Mouse (Mus musculus) limb, embryonic 14.5 days (tissue): ENCODE data around the gene Dctpp1. TPM values are rescaled to one million over a fixed set of nuclear protein-coding genes. Genes with fewer than 3 reads are reported as not detected.

Experiments used
- ATAC-seq: fragments of 200-750 bp; cut with Nextera tagmentation; 2 replicates; pipeline ENCODE4 v1.8.0; 2017; ENCODE audit warnings: low read depth, moderate number of reproducible peaks, moderate TSS enrichment; ENCODE audit not compliant: low FRiP score
- DNase-seq: peaks from one replicate; pipeline ENCODE4 v3.0.0-alpha.2; 2015; ENCODE audit warnings: low spot score
- H3K27ac ChIP-seq: fragments of 300-500 bp; sonication (generic); replicated peaks from 2 replicates; pipeline ENCODE4 v1.5.1; 2014; ENCODE audit warnings: low read depth, mild to moderate bottlenecking, low read length, moderate library complexity, mixed read lengths
- H3K27me3 ChIP-seq: fragments of 300-500 bp; sonication (generic); 2 replicates; pipeline ENCODE4 v1.6.1; 2014; ENCODE audit warnings: low read length, mixed read lengths; ENCODE audit not compliant: control insufficient read depth, insufficient read depth
- H3K36me3 ChIP-seq: fragments of 300-500 bp; sonication (generic); 2 replicates; pipeline ENCODE4 v1.6.1; 2014; ENCODE audit warnings: mild to moderate bottlenecking, low read length, moderate library complexity, mixed read lengths; ENCODE audit not compliant: control insufficient read depth, insufficient read depth
- H3K4me1 ChIP-seq: fragments of 300-500 bp; sonication (generic); 2 replicates; pipeline ENCODE4 v1.6.1; 2014; ENCODE audit warnings: antibody characterized with exemption, low read length, mixed read lengths; ENCODE audit not compliant: control insufficient read depth, insufficient read depth
- H3K4me2 ChIP-seq: fragments of 300-500 bp; sonication (generic); replicated peaks from 2 replicates; pipeline ENCODE4 v1.6.1; 2014; ENCODE audit warnings: low read depth, mild to moderate bottlenecking, low read length, moderate library complexity; ENCODE audit not compliant: severe bottlenecking
- H3K4me3 ChIP-seq: fragments of 300-500 bp; sonication (generic); replicated peaks from 2 replicates; pipeline ENCODE4 v1.5.1; 2014; ENCODE audit warnings: low read length
- H3K9ac ChIP-seq: fragments of 300-500 bp; sonication (generic); 2 replicates; pipeline ENCODE4 v1.6.1; 2014; ENCODE audit warnings: mild to moderate bottlenecking, low read depth, low read length, moderate library complexity; ENCODE audit not compliant: severe bottlenecking
- H3K9me3 ChIP-seq: fragments of 300-500 bp; sonication (generic); 2 replicates; pipeline ENCODE4 v1.6.1; 2016; ENCODE audit warnings: low read length; ENCODE audit not compliant: control insufficient read depth
- POLR2A ChIP-seq: fragments of 200-500 bp; IDR thresholded peaks from 2 replicates; pipeline ENCODE4 v1.8.0; 2012; ENCODE audit warnings: inconsistent platforms, mild to moderate bottlenecking, moderate library complexity, borderline replicate concordance; ENCODE audit not compliant: insufficient read depth, insufficient read length; ENCODE audit errors: extremely low read depth
- WGBS: fragments of 180-500 bp; shearing (Covaris S2); extraction: QIAGEN DNeasy Blood & Tissue Kit; methylation state at CpG from one replicate; pipeline ENCODE4 v1.1.7; 2014; 5-methylcytosine and 5-hydroxymethylcytosine counted together
- polyA plus RNA-seq, 2 experiments: library from polyadenylated mRNA; depleted of rRNA in 1 of 2; stranded (reverse) in 1 of 2; unstranded in 1 of 2; fragments of >200 nt; fragmentation: Nextera tagmentation in 1 of 2; extraction: Ambion mirVana in 1 of 2; gene quantifications; 2 replicates each; pipeline versions ENCODE4 v1.2.1 to v1.2.3; 2012 to 2014

The Dctpp1 gene
- polyA plus RNA-seq, 2 experiments = 100 to 177 TPM

DNA sequence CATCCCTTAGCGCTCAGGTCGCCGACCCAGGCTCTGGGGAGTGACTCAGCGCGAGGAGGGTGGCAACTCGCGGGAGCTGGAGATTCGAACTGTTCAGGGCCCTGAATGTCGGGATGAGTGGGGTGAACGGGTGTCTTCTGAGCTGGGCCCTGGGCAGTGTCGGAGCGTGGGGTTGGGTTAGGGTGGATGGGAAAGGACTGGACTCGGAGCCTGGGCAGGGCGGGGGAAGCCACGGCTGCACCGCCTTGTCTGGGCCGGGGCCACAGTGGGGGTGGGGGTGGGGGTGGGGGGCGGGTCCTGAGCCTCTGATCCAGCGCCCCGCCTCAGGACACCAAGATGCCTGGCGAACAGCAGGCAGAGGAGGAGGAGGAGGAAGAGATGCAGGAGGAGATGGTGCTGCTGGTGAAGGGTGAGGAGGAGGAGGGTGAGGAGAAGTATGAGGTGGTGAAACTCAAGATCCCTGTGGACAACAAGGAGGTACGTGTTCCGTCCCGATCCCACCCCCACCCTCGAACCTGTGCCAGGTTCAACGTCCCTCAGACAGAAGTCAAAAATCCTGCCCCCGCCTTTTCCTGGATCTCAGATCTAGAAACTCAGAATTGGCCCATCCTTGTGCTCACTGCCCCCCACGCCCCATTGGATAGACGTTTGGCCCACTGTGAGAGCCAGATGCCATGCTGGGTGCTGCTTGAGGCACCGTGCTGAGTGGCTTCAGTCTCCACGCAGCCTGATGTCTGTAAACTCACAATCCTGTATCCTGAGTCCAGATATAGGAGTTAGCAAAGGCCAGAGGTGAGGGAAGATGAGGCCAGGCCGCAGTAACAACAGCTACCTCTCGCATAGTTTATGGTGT, 15.6 kb downstream of the Dctpp1 start:
- ATAC-seq (peak; percentile 73), DNase-seq (peak; percentile 27)
- Histone ChIP-seq H3K4me2 (peak overlapping the region; percentile 62), H3K27ac (peak overlapping the region; percentile 86), H3K36me3 (peaks cover 33% of the 10 kb centered on the region), H3K4me3 (peak overlapping the region; percentile 87), H3K27me3 (no peaks in the 10 kb centered on the region), H3K9me3 (no peaks in the 10 kb centered on the region), H3K9ac (peak overlapping the region; percentile 95), H3K4me1 (peaks cover 16% of the 10 kb centered on the region)
- 8% methylated on average over 29 of the region's 33 CpGs for WGBS
- no peak for TF ChIP-seq POLR2A

- H3K4me3 ChIP-seq = peak within 1 kb of the TSS; percentile 87
- ATAC-seq (peak; percentile 96), DNase-seq (peak; percentile 96)
- H3K27me3 ChIP-seq = no peaks in the 10 kb centered on the region
- peaks cover 25% of the 10 kb centered on the region for H3K36me3 ChIP-seq
- H3K4me2 ChIP-seq = peak within 1 kb of the TSS; percentile 62
- no peaks in the 10 kb centered on the region for H3K9me3 ChIP-seq
- WGBS = under 1% methylated on average over 35 of the region's 56 CpGs
- H3K27ac ChIP-seq = peak within 1 kb of the TSS; percentile 86
- H3K4me1 ChIP-seq = peaks cover 16% of the 10 kb centered on the region
- H3K9ac ChIP-seq = peak within 1 kb of the TSS; percentile 95
- peak; percentile 78; the same call in 1 of the 2 replicates for TF ChIP-seq POLR2A
Measured at GRCm38 (mm10) chr7:127243870-127244657, 16.4 kb downstream of the Dctpp1 start, which contains the start of gene Zfp771. Zfp771 (plus strand) TSS chr7:127244274.

- peak overlapping the region; percentile 62 for H3K4me2 ChIP-seq
- peaks cover 16% of the 10 kb centered on the region for H3K4me1 ChIP-seq
- peaks cover 28% of the 10 kb centered on the region for H3K36me3 ChIP-seq
- H3K27ac ChIP-seq = peak overlapping the region; percentile 86
- H3K9ac ChIP-seq = peak overlapping the region; percentile 95; the same call in 1 of the 2 replicates
- peak overlapping the region; percentile 87 for H3K4me3 ChIP-seq
- WGBS = 37% methylated on average over 2 of the region's 2 CpGs
- ATAC-seq (no peak), DNase-seq (no peak)
- no peaks in the 10 kb centered on the region for H3K27me3 ChIP-seq
- no peak for TF ChIP-seq POLR2A
- H3K9me3 ChIP-seq = no peaks in the 10 kb centered on the region
Measured at GRCm38 (mm10) chr7:127243361-127243867, 17.1 kb downstream of the Dctpp1 start.

GRCm38 (mm10) chr7:127234777-127235176, 25.7 kb downstream of the Dctpp1 start:
- no peak overlapping the region for H3K9ac ChIP-seq
- H3K27ac ChIP-seq = no peak overlapping the region
- H3K4me1 ChIP-seq = peaks cover 12% of the 10 kb centered on the region
- ATAC-seq (no peak), DNase-seq (no peak)
- no peaks in the 10 kb centered on the region for H3K9me3 ChIP-seq
- no peak overlapping the region for H3K4me3 ChIP-seq
- H3K4me2 ChIP-seq = no peak overlapping the region
- WGBS = 84% methylated on average over 2 of the region's 2 CpGs
- no peak for TF ChIP-seq POLR2A
- H3K27me3 ChIP-seq = no peaks in the 10 kb centered on the region
- peaks cover 55% of the 10 kb centered on the region for H3K36me3 ChIP-seq

DNA sequence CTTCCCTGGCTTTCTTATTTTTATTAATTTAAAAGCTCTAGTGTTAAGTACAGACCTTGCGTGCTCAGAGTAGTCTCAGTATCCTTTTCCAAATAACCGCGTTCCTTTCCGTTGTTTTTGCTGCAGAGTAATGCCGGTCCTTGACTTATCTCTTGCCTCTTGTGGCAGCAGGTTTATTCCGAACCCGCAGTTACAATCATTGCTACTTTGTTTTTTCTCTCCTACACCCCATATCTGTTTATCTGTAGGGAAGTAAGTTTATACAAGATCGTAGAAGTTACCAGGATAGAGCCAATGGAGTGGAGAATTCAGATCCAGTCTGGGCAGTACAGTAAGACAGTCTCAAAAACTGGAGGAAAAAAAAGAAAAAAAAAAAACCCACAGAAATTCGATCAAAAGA, 26.7 kb downstream of the Dctpp1 start:
- peaks cover 62% of the 10 kb centered on the region for H3K36me3 ChIP-seq
- WGBS = 4% methylated on average over 9 of the region's 9 CpGs

More for the DNA sequence above, 26.7 kb downstream of the Dctpp1 start:
- DNase-seq (no peak), ATAC-seq (no peak)
- peak overlapping the region; percentile 97 for H3K9ac ChIP-seq
- peaks cover 12% of the 10 kb centered on the region for H3K4me1 ChIP-seq
- H3K9me3 ChIP-seq = no peaks in the 10 kb centered on the region
- peak overlapping the region; percentile 96; the same call in 1 of the 2 replicates for H3K27ac ChIP-seq
- H3K4me2 ChIP-seq = peak overlapping the region; percentile 79
- TF ChIP-seq POLR2A = no peak
- no peaks in the 10 kb centered on the region for H3K27me3 ChIP-seq
- H3K4me3 ChIP-seq = peak overlapping the region; percentile 90
